Mouse (Mus musculus) adrenal gland, postnatal 4 days (tissue): ENCODE data around the gene Ccdc151. TPM values are rescaled to one million over a fixed set of nuclear protein-coding genes. Genes with fewer than 3 reads are reported as not detected.

Experiments used
- DNase-seq, 2 experiments: peaks; one replicate each; pipeline ENCODE4 v3.0.0; 2021 to 2022; ENCODE audit warnings: low spot score in 2 of 2, mixed read lengths in 2 of 2
- total RNA-seq, 2 experiments: library from RNA; stranded (reverse); gene quantifications; 2 replicates each; pipeline ENCODE4 v1.2.3; 2021

Gene Ccdc151
- total RNA-seq, 2 experiments from 2014 or later: 1.4 to 2.0 TPM

- DNase-seq: no peak
Observed at GRCm38 (mm10) chr9:21959244-21959643, 43.2 kb downstream of the Ccdc151 start.

- DNase-seq: no peak
Observed at GRCm38 (mm10) chr9:21958372-21958771, 44.1 kb downstream of the Ccdc151 start.

GRCm38 (mm10) chr9:21955570-21956281 is 46.7 kb downstream of the Ccdc151 start, which contains the start of gene Swsap1:
TSS of gene Swsap1 (plus strand) at chr9:21955755.
- peak; percentile 86 to 96 for DNase-seq

GRCm38 (mm10) chr9:21955225-21955569 is 47.2 kb downstream of the Ccdc151 start:
- DNase-seq: no peak

- DNase-seq: no peak
Observed at GRCm38 (mm10) chr9:21954635-21955034, 47.8 kb downstream of the Ccdc151 start.

GRCm38 (mm10) chr9:21953600-21953999 is 48.8 kb downstream of the Ccdc151 start:
- DNase-seq: no peak

- DNase-seq: no peak
Observed at GRCm38 (mm10) chr9:21951977-21952376, 50.5 kb downstream of the Ccdc151 start.

- DNase-seq: peak; percentile 53 to 61
Observed at GRCm38 (mm10) chr9:21950322-21950721, 52.1 kb downstream of the Ccdc151 start.

- DNase-seq: no peak
Observed at GRCm38 (mm10) chr9:21948790-21949189, 53.6 kb downstream of the Ccdc151 start.

GRCm38 (mm10) chr9:21948146-21948545 is 54.3 kb downstream of the Ccdc151 start:
- DNase-seq: no peak

GRCm38 (mm10) chr9:21947540-21948130 is 54.8 kb downstream of the Ccdc151 start:
- no peak for DNase-seq

GRCm38 (mm10) chr9:21944267-21944666 is 58.2 kb downstream of the Ccdc151 start:
- DNase-seq: no peak

- DNase-seq: no peak
Observed at GRCm38 (mm10) chr9:21943638-21944037, 58.8 kb downstream of the Ccdc151 start.

GRCm38 (mm10) chr9:21943046-21943445 is 59.4 kb downstream of the Ccdc151 start:
- DNase-seq: no peak

Other genes with a start within 250 kb of the Ccdc151 start
- gene Spc24, start 242.3 kb downstream of the Ccdc151 start, total RNA-seq: 10 to 100 TPM; 19.6 to 22.8 TPM
- 10 to 100 TPM; 52.5 to 57.4 TPM for gene Kank2, start 203.9 kb downstream of the Ccdc151 start, total RNA-seq
- 1 to 10 TPM; 1.3 to 7.3 TPM for gene Angptl8, start 167.1 kb downstream of the Ccdc151 start, total RNA-seq
- gene Dock6, start 150.0 kb downstream of the Ccdc151 start, total RNA-seq: 10 to 100 TPM; 74.7 to 79.1 TPM
- 10 to 100 TPM; 55.5 to 60.2 TPM for gene Rab3d, start 84.4 kb downstream of the Ccdc151 start, total RNA-seq
- gene Ccdc159, start 75.2 kb downstream of the Ccdc151 start, total RNA-seq: 10 to 100 TPM; 13.3 to 14.2 TPM
- gene Tmem205, start 75.1 kb downstream of the Ccdc151 start, total RNA-seq: 100 to 1,000 TPM; 242 to 269 TPM
- 10 to 100 TPM; 39.4 to 41.6 TPM for gene Plppr2, start 65.6 kb downstream of the Ccdc151 start, total RNA-seq
- gene Swsap1, start 46.9 kb downstream of the Ccdc151 start, total RNA-seq: 10 to 100 TPM; 15.9 to 16.1 TPM
- 10 to 100 TPM in 1 of 2 experiments, 1 to 10 TPM in 1; 7.7 to 10.2 TPM for gene Epor, start 39.1 kb downstream of the Ccdc151 start, total RNA-seq
- 10 to 100 TPM; 26.1 to 36.2 TPM for gene Rgl3, start 13.2 kb downstream of the Ccdc151 start, total RNA-seq
- gene Prkcsh, start 172 bp upstream of the Ccdc151 start, total RNA-seq: 100 to 1,000 TPM; 148 to 155 TPM
- 1 to 10 TPM; 7.0 to 9.5 TPM for gene Elavl3, start 49.4 kb upstream of the Ccdc151 start, total RNA-seq
- not detected for gene Gm49318, start 68.6 kb upstream of the Ccdc151 start, total RNA-seq
- gene Zfp653, start 68.7 kb upstream of the Ccdc151 start, total RNA-seq: 10 to 100 TPM; 14.5 to 16.5 TPM
- gene Ecsit, start 82.8 kb upstream of the Ccdc151 start, total RNA-seq: 10 to 100 TPM; 37.4 to 39.2 TPM
- gene Cnn1, start 96.6 kb upstream of the Ccdc151 start, total RNA-seq: 1 to 10 TPM in 1 of 2 experiments, under 1 TPM in 1; 0.81 to 1.6 TPM
- gene Elof1, start 114.5 kb upstream of the Ccdc151 start, total RNA-seq: 10 to 100 TPM; 74.2 to 78.4 TPM
- 10 to 100 TPM; 12.9 to 13.0 TPM for gene Acp5, start 133.1 kb upstream of the Ccdc151 start, total RNA-seq
- 10 to 100 TPM; 55.8 to 62.3 TPM for gene Pigyl, start 154.2 kb upstream of the Ccdc151 start, total RNA-seq
- gene Zfp872, start 185.5 kb upstream of the Ccdc151 start, total RNA-seq: 1 to 10 TPM in 1 of 2 experiments, under 1 TPM in 1; 0.90 to 1.5 TPM
- 10 to 100 TPM; 36.9 to 39.5 TPM for gene Zfp809, start 223.1 kb upstream of the Ccdc151 start, total RNA-seq